Mouse (Mus musculus): ENCODE data around the gene Sult1e1. TPM values are rescaled to one million over a fixed set of nuclear protein-coding genes. Genes with fewer than 3 reads are reported as not detected.

Gene Sult1e1
- polyA plus RNA-seq, 1 experiment from 2014 or later = not detected

DNA sequence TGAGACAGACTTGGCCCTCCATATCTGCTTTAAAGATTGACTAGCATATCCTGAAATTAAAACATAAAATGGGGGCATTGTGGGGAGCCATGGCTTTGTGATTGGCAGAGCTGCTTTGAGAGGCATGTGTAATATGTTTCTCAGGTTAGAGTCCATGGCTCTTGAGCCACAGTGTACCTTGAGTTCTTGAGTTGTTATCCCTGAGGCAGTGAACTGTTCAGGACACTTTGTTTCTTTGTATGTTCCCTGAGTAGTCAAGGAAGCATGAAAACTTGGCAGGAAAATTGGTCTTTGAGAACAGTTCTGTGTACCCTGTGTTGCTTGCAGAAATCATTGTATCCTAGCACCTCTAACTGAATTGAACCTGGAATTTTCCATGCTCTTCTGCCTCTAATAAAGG lies 28.4 kb downstream of the Sult1e1 start:
- Histone ChIP-seq H3K27me3 (replicated peaks) (no peaks in the 10 kb centered on the region), H3K27ac (no peak overlapping the region), H3K36me3 (no peaks in the 10 kb centered on the region), H3K9ac (no peak overlapping the region), H3K9me3 (no peaks in the 10 kb centered on the region), H3K4me2 (replicated peaks) (no peak overlapping the region), H3K4me1 (no peaks in the 10 kb centered on the region), H3K4me3 (no peak overlapping the region)
- ATAC-seq (ENCODE audit: low FRiP score, low read depth) = no peak

- no peak overlapping the region for H3K4me2 ChIP-seq (replicated peaks)
- H3K27me3 ChIP-seq (replicated peaks) = no peaks in the 10 kb centered on the region
- H3K9ac ChIP-seq = no peak overlapping the region
- 82% methylated on average over 4 of the region's 4 CpGs for WGBS
- no peaks in the 10 kb centered on the region for H3K36me3 ChIP-seq
- H3K4me3 ChIP-seq = no peak overlapping the region
- no peaks in the 10 kb centered on the region for H3K9me3 ChIP-seq
- H3K27ac ChIP-seq = no peak overlapping the region
- no peak for ATAC-seq (ENCODE audit: low FRiP score, low read depth)
- no peaks in the 10 kb centered on the region for H3K4me1 ChIP-seq
Measured at GRCm38 (mm10) chr5:87562526-87562925, 28.9 kb downstream of the Sult1e1 start.

DNA sequence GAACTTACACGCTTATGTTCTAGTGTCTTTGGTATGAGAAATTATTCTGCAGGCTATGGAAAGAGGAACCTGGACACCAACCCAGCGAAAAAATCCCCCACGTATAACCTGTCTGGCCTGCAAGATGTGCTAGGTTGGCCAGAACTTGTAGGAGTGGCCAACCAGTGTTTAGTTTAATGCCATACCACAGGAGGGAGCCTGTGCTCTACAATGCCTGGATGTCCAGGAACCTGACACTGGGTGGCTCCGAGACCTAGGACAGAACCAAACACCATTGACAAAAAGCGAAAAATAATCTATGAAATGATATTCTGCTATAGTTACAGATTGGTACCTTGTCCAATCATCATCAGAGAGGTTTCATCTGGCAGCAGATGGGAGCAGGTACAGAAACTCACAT lies 31.2 kb downstream of the Sult1e1 start:
- Histone ChIP-seq H3K27ac (no peak overlapping the region), H3K9ac (no peak overlapping the region), H3K9me3 (no peaks in the 10 kb centered on the region), H3K4me3 (no peak overlapping the region), H3K27me3 (replicated peaks) (no peaks in the 10 kb centered on the region), H3K4me1 (no peaks in the 10 kb centered on the region), H3K36me3 (no peaks in the 10 kb centered on the region), H3K4me2 (replicated peaks) (no peak overlapping the region)
- no peak for ATAC-seq (ENCODE audit: low FRiP score, low read depth)
- 75% methylated on average over 5 of the region's 5 CpGs for WGBS

DNA sequence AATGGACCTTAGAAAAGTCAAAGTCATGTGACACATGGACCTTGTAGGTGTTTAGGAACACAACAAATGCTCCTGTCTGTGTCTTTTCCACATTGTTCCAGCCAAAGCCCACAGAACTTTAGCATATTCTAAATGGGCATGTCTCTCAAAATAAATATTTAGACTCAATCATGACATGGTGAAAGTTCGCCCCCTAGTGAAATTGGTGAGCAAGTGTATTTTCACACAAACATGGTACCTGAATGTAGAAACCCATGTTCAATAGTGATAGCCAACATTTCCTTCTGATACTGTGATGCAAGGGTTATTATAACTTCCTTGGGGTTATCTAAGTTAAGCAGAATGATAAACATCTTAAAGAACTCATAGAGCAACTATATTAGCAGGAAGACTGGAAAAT lies 40.5 kb downstream of the Sult1e1 start:
- no peaks in the 10 kb centered on the region for H3K36me3 ChIP-seq
- H3K4me2 ChIP-seq (replicated peaks) = no peak overlapping the region
- H3K27ac ChIP-seq = no peak overlapping the region
- ATAC-seq (ENCODE audit: low FRiP score, low read depth) = no peak
- no peaks in the 10 kb centered on the region for H3K9me3 ChIP-seq
- no peak overlapping the region for H3K9ac ChIP-seq
- H3K27me3 ChIP-seq (replicated peaks) = no peaks in the 10 kb centered on the region
- 41% methylated on average over 1 of the region's 1 CpGs for WGBS
- H3K4me3 ChIP-seq = no peak overlapping the region
- no peaks in the 10 kb centered on the region for H3K4me1 ChIP-seq

DNA sequence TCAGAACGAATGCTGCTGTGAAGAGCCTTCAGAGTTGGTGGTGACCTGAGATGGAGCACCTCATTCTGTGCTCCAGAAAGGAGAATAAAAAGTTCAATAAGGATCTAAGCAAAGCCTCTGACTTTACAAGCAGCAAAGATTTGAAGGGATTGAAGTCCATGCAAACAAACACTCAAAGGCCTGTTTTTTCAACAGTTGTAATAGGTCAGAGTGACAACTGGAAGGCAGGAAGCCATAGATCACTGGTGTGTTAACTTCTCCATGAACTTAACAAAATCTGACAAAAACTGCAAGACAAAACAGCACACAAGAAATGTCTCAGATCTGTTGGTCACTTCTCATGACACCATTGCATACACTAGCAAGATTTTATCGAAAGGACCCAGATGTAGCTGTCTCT lies 53.3 kb downstream of the Sult1e1 start, which contains the start of gene Sult1b1:
TSS of gene Sult1b1 (minus strand) at position 85 of the 400 bp plus-strand sequence.
- Histone ChIP-seq H3K9ac (no peak within 1 kb of the TSS), H3K36me3 (no peaks in the 10 kb centered on the region), H3K27ac (no peak within 1 kb of the TSS), H3K4me2 (replicated peaks) (no peak within 1 kb of the TSS), H3K4me1 (no peaks in the 10 kb centered on the region), H3K27me3 (replicated peaks) (no peaks in the 10 kb centered on the region), H3K9me3 (no peaks in the 10 kb centered on the region), H3K4me3 (no peak within 1 kb of the TSS)
- no peak for ATAC-seq (ENCODE audit: low FRiP score, low read depth)
- 88% methylated on average over 2 of the region's 2 CpGs for WGBS

- no peaks in the 10 kb centered on the region for H3K36me3 ChIP-seq
- no peak for ATAC-seq (ENCODE audit: low FRiP score, low read depth)
- H3K27me3 ChIP-seq (replicated peaks) = no peaks in the 10 kb centered on the region
- H3K4me3 ChIP-seq = no peak overlapping the region
- no peaks in the 10 kb centered on the region for H3K9me3 ChIP-seq
- no peaks in the 10 kb centered on the region for H3K4me1 ChIP-seq
- WGBS = 70% methylated on average over 4 of the region's 4 CpGs
- H3K27ac ChIP-seq = no peak overlapping the region
- no peak overlapping the region for H3K9ac ChIP-seq
- no peak overlapping the region for H3K4me2 ChIP-seq (replicated peaks)
Measured at GRCm38 (mm10) chr5:87535994-87536644, 55.3 kb downstream of the Sult1e1 start.

GRCm38 (mm10) chr5:87532288-87532687 lies 59.1 kb downstream of the Sult1e1 start:
- Histone ChIP-seq H3K4me1 (no peaks in the 10 kb centered on the region), H3K9me3 (no peaks in the 10 kb centered on the region), H3K4me2 (replicated peaks) (no peak overlapping the region), H3K27ac (no peak overlapping the region), H3K4me3 (no peak overlapping the region), H3K36me3 (no peaks in the 10 kb centered on the region), H3K27me3 (replicated peaks) (no peaks in the 10 kb centered on the region), H3K9ac (no peak overlapping the region)
- no peak for ATAC-seq (ENCODE audit: low FRiP score, low read depth)
- WGBS = 78% methylated on average over 2 of the region's 2 CpGs

Small RNA genes lying within 50 kb of the gene (microRNA-seq; reads per million reads assigned to microRNA genes)
- not detected for gene Mir3969

Other genes with a start within 250 kb of the Sult1e1 start
- not detected in 2 replicates for gene Ugt2b38, start 167.4 kb downstream of the Sult1e1 start, polyA plus RNA-seq (2016; fragmentation: Nextera tagmentation; extraction: Ambion mirVana)
- gene Ugt2a2, start 109.3 kb downstream of the Sult1e1 start, polyA plus RNA-seq (2016; fragmentation: Nextera tagmentation; extraction: Ambion mirVana) = not detected in 2 replicates
- gene Gm43638, start 104.8 kb downstream of the Sult1e1 start, polyA plus RNA-seq (2016; fragmentation: Nextera tagmentation; extraction: Ambion mirVana) = not detected in 2 replicates
- gene Ugt2a1, start 100.7 kb downstream of the Sult1e1 start, polyA plus RNA-seq (2016; fragmentation: Nextera tagmentation; extraction: Ambion mirVana) = not detected in 2 replicates
- not detected in 2 replicates for gene Sult1b1, start 53.4 kb downstream of the Sult1e1 start, polyA plus RNA-seq (2016; fragmentation: Nextera tagmentation; extraction: Ambion mirVana)
- not detected in 2 replicates for gene Sult1d1, start 22.6 kb downstream of the Sult1e1 start, polyA plus RNA-seq (2016; fragmentation: Nextera tagmentation; extraction: Ambion mirVana)
- gene Csn1s1, start 74.6 kb upstream of the Sult1e1 start, polyA plus RNA-seq (2016; fragmentation: Nextera tagmentation; extraction: Ambion mirVana) = not detected in 2 replicates
- not detected in 2 replicates for gene Csn2, start 108.0 kb upstream of the Sult1e1 start, polyA plus RNA-seq (2016; fragmentation: Nextera tagmentation; extraction: Ambion mirVana)
- not detected in 2 replicates for gene Csn1s2a, start 183.0 kb upstream of the Sult1e1 start, polyA plus RNA-seq (2016; fragmentation: Nextera tagmentation; extraction: Ambion mirVana)
- not detected in 2 replicates for gene Csn1s2b, start 216.5 kb upstream of the Sult1e1 start, polyA plus RNA-seq (2016; fragmentation: Nextera tagmentation; extraction: Ambion mirVana)
- gene Prr27, start 234.1 kb upstream of the Sult1e1 start, polyA plus RNA-seq (2016; fragmentation: Nextera tagmentation; extraction: Ambion mirVana) = not detected in 2 replicates

Data from neural tube, embryonic 12.5 days (tissue).